Mouse (Mus musculus) stomach, embryonic 14.5 days (tissue): ENCODE results near the gene Vldlr. TPM values are rescaled to one million over a fixed set of nuclear protein-coding genes. Genes with fewer than 3 reads are reported as not detected.

Source experiments
- ATAC-seq: fragments of 200-750 bp; cut with Nextera tagmentation; 2 replicates; pipeline ENCODE4 v1.8.0; 2017; ENCODE audit warnings: low read depth, moderate TSS enrichment; ENCODE audit not compliant: insufficient number of reproducible peaks, insufficient read depth, low FRiP score
- H3K27ac ChIP-seq: fragments of 300-500 bp; sonication (generic); 2 replicates; pipeline ENCODE4 v1.5.1; 2014; ENCODE audit warnings: mild to moderate bottlenecking, low read length, moderate library complexity, mixed read lengths
- H3K27me3 ChIP-seq: fragments of 300-500 bp; sonication (generic); 2 replicates; pipeline ENCODE4 v1.6.1; 2014; ENCODE audit warnings: low read length, control low read depth, mixed read lengths; ENCODE audit not compliant: control insufficient read depth, insufficient read depth
- H3K36me3 ChIP-seq: fragments of 300-500 bp; sonication (generic); 2 replicates; pipeline ENCODE4 v1.6.1; 2014; ENCODE audit warnings: mild to moderate bottlenecking, control low read depth, low read length, moderate library complexity, mixed read lengths; ENCODE audit not compliant: control insufficient read depth, insufficient read depth
- H3K4me1 ChIP-seq: fragments of 300-500 bp; sonication (generic); 2 replicates; pipeline ENCODE4 v1.6.1; 2014; ENCODE audit warnings: low read length, control low read depth, mixed read lengths; ENCODE audit not compliant: control insufficient read depth, insufficient read depth
- H3K4me2 ChIP-seq: fragments of 300-500 bp; sonication (generic); replicated peaks from 2 replicates; pipeline ENCODE4 v1.6.1; 2014; ENCODE audit warnings: low read depth, low read length, control low read depth
- H3K4me3 ChIP-seq: fragments of 300-500 bp; sonication (generic); 2 replicates; pipeline ENCODE4 v1.5.1; 2014; ENCODE audit warnings: low read depth, low read length, control low read depth
- H3K9ac ChIP-seq: fragments of 300-500 bp; sonication (generic); replicated peaks from 2 replicates; pipeline ENCODE4 v1.6.1; 2014; ENCODE audit warnings: low read depth, mild to moderate bottlenecking, control low read depth, low read length, moderate library complexity, mixed read lengths
- H3K9me3 ChIP-seq: fragments of 300-500 bp; sonication (generic); 2 replicates; pipeline ENCODE4 v1.6.1; 2016; ENCODE audit warnings: low read depth, low read length, control low read depth; ENCODE audit not compliant: control insufficient read depth
- WGBS: fragments of 180-500 bp; shearing (Covaris S2); extraction: QIAGEN DNeasy Blood & Tissue Kit; methylation state at CpG from one replicate; pipeline ENCODE4 v1.1.7; 2014; 5-methylcytosine and 5-hydroxymethylcytosine counted together
- polyA plus RNA-seq: library from polyadenylated mRNA; unstranded; fragments of >200 nt; fragmentation: Nextera tagmentation; extraction: Ambion mirVana; gene quantifications from 2 replicates; pipeline ENCODE4 v1.2.1, GENCODE M21; 2014

Vldlr gene
- polyA plus RNA-seq, 1 experiment from 2014 or later = 5.9 TPM

GRCm38 (mm10) chr19:27203711-27204238, 12.5 kb upstream of the Vldlr start:
- Histone ChIP-seq H3K4me1 (no peaks in the 10 kb centered on the region), H3K9ac (no peak overlapping the region), H3K9me3 (no peaks in the 10 kb centered on the region), H3K36me3 (no peaks in the 10 kb centered on the region), H3K27ac (no peak overlapping the region), H3K4me2 (no peak overlapping the region), H3K27me3 (no peaks in the 10 kb centered on the region), H3K4me3 (no peak overlapping the region)
- ATAC-seq = no peak
- 79% methylated on average over 9 of the region's 9 CpGs for WGBS

- H3K4me3 ChIP-seq = no peak overlapping the region
- no peaks in the 10 kb centered on the region for H3K9me3 ChIP-seq
- ATAC-seq = no peak
- 0 out of 2 replicates have a peak, but pooled peaks cover 7% of the 10 kb centered on the region for H3K27me3 ChIP-seq
- no peak overlapping the region for H3K4me2 ChIP-seq
- no peaks in the 10 kb centered on the region for H3K36me3 ChIP-seq
- no peak overlapping the region for H3K27ac ChIP-seq
- WGBS = 78% methylated on average over 2 of the region's 2 CpGs
- H3K9ac ChIP-seq = no peak overlapping the region
- no peaks in the 10 kb centered on the region for H3K4me1 ChIP-seq
These were observed 5.3 kb upstream of the Vldlr start for GRCm38 (mm10) chr19:27210991-27211390.

DNA sequence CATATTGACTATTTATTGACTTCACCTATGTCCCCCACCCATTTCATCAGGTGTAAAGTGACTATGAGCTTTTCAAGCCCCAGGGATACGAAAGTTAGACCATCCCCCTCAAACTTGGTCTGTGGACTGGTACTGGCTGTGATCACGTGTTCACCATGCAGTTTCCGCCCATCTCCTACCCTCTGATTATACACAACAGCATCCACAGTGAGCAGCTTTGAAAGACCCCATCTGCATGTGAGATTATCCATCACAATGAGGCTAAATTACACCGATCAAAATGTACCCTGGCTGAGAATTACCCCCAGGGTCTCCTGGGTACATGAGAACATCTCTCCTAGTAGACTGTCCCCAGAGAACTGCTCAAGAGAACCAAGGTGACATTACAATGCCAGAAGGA, 688 bp upstream of the Vldlr start:
- ATAC-seq = no peak
- Histone ChIP-seq H3K9me3 (no peaks in the 10 kb centered on the region), H3K36me3 (no peaks in the 10 kb centered on the region), H3K4me2 (no peak overlapping the region), H3K27me3 (0 out of 2 replicates have a peak, but pooled peaks cover 9% of the 10 kb centered on the region), H3K27ac (no peak overlapping the region), H3K9ac (no peak overlapping the region), H3K4me1 (peaks cover 3% of the 10 kb centered on the region; the same call in 1 of the 2 replicates), H3K4me3 (no peak overlapping the region)
- WGBS = 66% methylated on average over 4 of the region's 4 CpGs

- peak overlapping the region; percentile 97 for H3K4me2 ChIP-seq
- H3K9ac ChIP-seq = peak overlapping the region; percentile 50; the same call in 1 of the 2 replicates
- peak; percentile 78 for ATAC-seq
- H3K36me3 ChIP-seq = no peaks in the 10 kb centered on the region
- 0 out of 2 replicates have a peak overlapping the region, but pooled peaks have one; percentile 1 for H3K27ac ChIP-seq
- H3K4me3 ChIP-seq = peak overlapping the region; percentile 59
- no peaks in the 10 kb centered on the region for H3K9me3 ChIP-seq
- under 1% methylated on average over 46 of the region's 62 CpGs for WGBS
- H3K27me3 ChIP-seq = 0 out of 2 replicates have a peak, but pooled peaks cover 9% of the 10 kb centered on the region
- peaks cover 3% of the 10 kb centered on the region; the same call in 1 of the 2 replicates for H3K4me1 ChIP-seq
These were observed 601 bp downstream of the Vldlr start for GRCm38 (mm10) chr19:27216767-27217403.

DNA sequence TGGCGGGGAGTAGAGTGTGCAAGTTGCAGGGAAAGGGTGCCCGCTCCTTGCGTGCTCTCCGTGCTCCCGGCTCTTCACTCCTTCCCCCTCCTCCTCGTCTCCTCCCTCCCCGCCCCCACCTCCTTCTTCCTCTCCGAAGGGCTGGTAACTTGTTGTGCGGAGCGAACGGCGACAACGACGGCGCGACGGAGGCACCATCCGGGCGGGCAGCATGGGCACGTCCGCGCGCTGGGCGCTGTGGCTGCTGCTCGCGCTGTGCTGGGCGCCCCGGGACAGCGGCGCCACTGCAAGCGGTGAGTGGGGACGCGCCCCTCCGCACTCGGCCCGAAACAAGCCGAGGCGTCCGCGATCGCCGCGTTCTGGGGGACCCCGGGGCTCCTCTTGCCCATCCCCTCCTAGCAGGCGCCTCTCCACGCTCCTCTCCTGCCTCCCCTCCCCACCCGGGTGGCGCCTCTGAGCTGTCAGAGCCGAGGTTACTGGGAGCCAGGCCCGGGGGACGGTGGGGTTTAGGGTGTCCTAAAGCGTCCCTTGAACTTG, 1.2 kb downstream of the Vldlr start:
- peaks cover 3% of the 10 kb centered on the region; the same call in 1 of the 2 replicates for H3K4me1 ChIP-seq
- no peak overlapping the region for H3K27ac ChIP-seq
- under 1% methylated on average over 52 of the region's 52 CpGs for WGBS

DNA sequence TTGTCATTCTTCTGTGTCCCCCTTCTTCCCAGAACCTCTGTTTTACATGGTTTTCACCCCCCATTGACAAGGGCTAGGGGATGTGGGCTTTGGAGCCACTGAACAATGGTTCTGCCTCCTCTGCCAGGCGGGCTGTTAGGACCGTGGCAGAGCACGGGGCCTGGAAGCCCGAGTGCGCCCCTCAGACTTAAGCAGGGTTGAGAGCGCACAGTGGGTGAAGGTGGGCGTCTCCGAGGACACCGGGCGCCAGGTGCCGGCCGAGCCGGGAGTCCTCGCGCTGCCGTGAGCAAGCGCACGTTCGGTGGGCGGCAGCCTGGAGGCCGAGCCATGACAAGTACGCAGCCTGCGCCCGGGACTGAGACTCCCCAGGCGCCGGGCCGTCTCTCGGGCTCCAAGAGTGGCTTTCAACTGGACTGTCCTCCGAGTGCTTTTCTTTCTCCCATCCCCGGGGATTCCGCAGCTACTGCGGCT, 1.7 kb downstream of the Vldlr start:
- peaks cover 3% of the 10 kb centered on the region; the same call in 1 of the 2 replicates for H3K4me1 ChIP-seq
- no peak for ATAC-seq

More for the DNA sequence above, 1.2 kb downstream of the Vldlr start:
- peak overlapping the region; percentile 59 for H3K4me3 ChIP-seq
- 0 out of 2 replicates have a peak, but pooled peaks cover 9% of the 10 kb centered on the region for H3K27me3 ChIP-seq
- H3K9me3 ChIP-seq = no peaks in the 10 kb centered on the region
- H3K4me2 ChIP-seq = peak overlapping the region; percentile 97
- peak overlapping the region; percentile 50 for H3K9ac ChIP-seq
- peak; percentile 54; the same call in 1 of the 2 replicates for ATAC-seq
- no peaks in the 10 kb centered on the region for H3K36me3 ChIP-seq

GRCm38 (mm10) chr19:27218561-27219262, 2.4 kb downstream of the Vldlr start:
- Histone ChIP-seq H3K27me3 (0 out of 2 replicates have a peak, but pooled peaks cover 9% of the 10 kb centered on the region), H3K9me3 (no peaks in the 10 kb centered on the region), H3K4me1 (peaks cover 3% of the 10 kb centered on the region; the same call in 1 of the 2 replicates), H3K27ac (no peak overlapping the region), H3K4me2 (peak overlapping the region; percentile 97), H3K9ac (peak overlapping the region; percentile 50; the same call in 1 of the 2 replicates), H3K4me3 (peak overlapping the region; percentile 59), H3K36me3 (no peaks in the 10 kb centered on the region)
- 1% methylated on average over 30 of the region's 30 CpGs for WGBS
- ATAC-seq = peak; percentile 57

More for the DNA sequence above, 1.7 kb downstream of the Vldlr start:
- Histone ChIP-seq H3K9me3 (no peaks in the 10 kb centered on the region), H3K36me3 (no peaks in the 10 kb centered on the region), H3K27ac (no peak overlapping the region), H3K4me2 (peak overlapping the region; percentile 97), H3K9ac (peak overlapping the region; percentile 50), H3K4me3 (peak overlapping the region; percentile 59), H3K27me3 (0 out of 2 replicates have a peak, but pooled peaks cover 9% of the 10 kb centered on the region)
- under 1% methylated on average over 32 of the region's 32 CpGs for WGBS

- Histone ChIP-seq H3K27me3 (0 out of 2 replicates have a peak, but pooled peaks cover 9% of the 10 kb centered on the region), H3K4me2 (0 out of 2 replicates have a peak overlapping the region, but pooled peaks have one; percentile 97), H3K27ac (no peak overlapping the region), H3K9me3 (no peaks in the 10 kb centered on the region), H3K36me3 (no peaks in the 10 kb centered on the region), H3K4me1 (peaks cover 3% of the 10 kb centered on the region; the same call in 1 of the 2 replicates), H3K4me3 (no peak overlapping the region), H3K9ac (no peak overlapping the region)
- ATAC-seq = no peak
These were observed 3.3 kb downstream of the Vldlr start for GRCm38 (mm10) chr19:27219586-27219985.
